Mouse (Mus musculus): ENCODE data around the gene Gm45140. TPM values are rescaled to one million over a fixed set of nuclear protein-coding genes. Genes with fewer than 3 reads are reported as not detected.

Gm45140 gene
- polyA plus RNA-seq, 1 experiment from 2014 or later = 3.0 TPM

GRCm38 (mm10) chr6:87810713-87811669 lies 24.6 kb downstream of the Gm45140 start:
- Histone ChIP-seq H3K27me3 (ENCODE audit: insufficient read depth, low read length) (no peaks in the 10 kb centered on the region), H3K4me2 (ENCODE audit: low read length) (peak overlapping the region; percentile 96), H3K4me3 (replicated peaks; ENCODE audit: low read depth, low read length) (peak overlapping the region; percentile 83), H3K36me3 (ENCODE audit: insufficient read depth, low read length) (0 out of 2 replicates have a peak, but pooled peaks cover 8% of the 10 kb centered on the region), H3K4me1 (replicated peaks; ENCODE audit: insufficient read depth, low read length) (peaks cover 22% of the 10 kb centered on the region), H3K9ac (ENCODE audit: low read depth, low read length) (peak overlapping the region; percentile 93), H3K27ac (peak overlapping the region; percentile 97), H3K9me3 (replicated peaks; ENCODE audit: low read length) (no peaks in the 10 kb centered on the region)
- ATAC-seq (replicated peaks; ENCODE audit: low FRiP score, low read depth) (peak; percentile 42), DNase-seq (ENCODE audit: low spot score) (peak; percentile 83)
- WGBS = under 1% methylated on average over 76 of the region's 77 CpGs
- TF ChIP-seq CTCF (IDR thresholded peaks at IDR 0.05; ENCODE audit: low read depth) = no peak

DNA sequence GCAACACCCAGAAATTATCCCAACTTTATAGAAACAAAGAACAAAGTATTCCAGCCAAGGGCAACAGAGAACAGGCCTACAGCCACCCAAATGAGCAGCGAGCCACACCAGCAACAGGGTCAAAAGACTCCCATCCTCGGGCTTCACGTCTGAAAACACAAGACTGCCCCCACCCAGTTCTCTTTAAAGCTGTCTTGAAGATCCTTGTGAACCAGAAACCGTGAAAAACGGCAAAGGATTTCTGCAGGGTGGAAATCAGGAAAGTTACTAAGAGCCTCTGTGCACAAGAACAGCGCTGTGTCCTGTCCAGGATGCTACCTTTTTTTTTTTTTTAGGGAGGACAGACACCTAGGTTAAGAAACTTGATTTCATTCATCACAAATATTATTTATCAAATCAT lies 25.3 kb downstream of the Gm45140 start:
- peak overlapping the region; percentile 97; the same call in 1 of the 2 replicates for H3K27ac ChIP-seq
- peak overlapping the region; percentile 83 for H3K4me3 ChIP-seq (replicated peaks; ENCODE audit: low read depth, low read length)
- H3K4me2 ChIP-seq (ENCODE audit: low read length) = peak overlapping the region; percentile 96
- peak overlapping the region; percentile 93 for H3K9ac ChIP-seq (ENCODE audit: low read depth, low read length)
- H3K36me3 ChIP-seq (ENCODE audit: insufficient read depth, low read length) = 0 out of 2 replicates have a peak, but pooled peaks cover 6% of the 10 kb centered on the region
- no peak for TF ChIP-seq CTCF (IDR thresholded peaks at IDR 0.05; ENCODE audit: low read depth)
- WGBS = 13% methylated on average over 6 of the region's 6 CpGs
- H3K4me1 ChIP-seq (replicated peaks; ENCODE audit: insufficient read depth, low read length) = peaks cover 22% of the 10 kb centered on the region
- ATAC-seq (replicated peaks; ENCODE audit: low FRiP score, low read depth) (no peak), DNase-seq (ENCODE audit: low spot score) (peak; percentile 24)
- H3K27me3 ChIP-seq (ENCODE audit: insufficient read depth, low read length) = no peaks in the 10 kb centered on the region
- no peaks in the 10 kb centered on the region for H3K9me3 ChIP-seq (replicated peaks; ENCODE audit: low read length)

DNA sequence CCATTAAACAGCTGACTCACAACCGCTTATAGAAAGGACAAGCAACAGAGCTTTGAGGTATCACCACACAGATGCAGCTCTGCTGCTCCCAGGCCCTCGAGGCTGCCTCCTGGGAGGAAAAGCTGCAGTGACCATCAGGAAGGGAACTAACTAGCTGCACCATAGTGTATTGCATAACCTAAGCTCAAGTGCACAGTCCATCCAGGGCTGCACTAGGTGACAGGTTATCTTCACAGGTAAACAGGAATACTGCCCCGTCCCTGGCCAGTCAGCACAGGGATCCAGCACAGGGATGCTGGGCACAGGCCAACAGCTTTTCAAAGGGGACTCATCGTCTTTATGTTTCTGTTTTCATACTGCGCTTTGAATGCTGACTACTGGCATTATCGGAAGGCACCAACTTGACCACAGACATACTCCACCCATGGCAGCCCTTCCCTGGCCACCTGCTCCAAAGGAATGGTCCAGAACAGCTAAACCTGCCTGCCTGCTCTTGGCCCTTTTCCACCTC lies 25.9 kb downstream of the Gm45140 start:
- no peaks in the 10 kb centered on the region for H3K9me3 ChIP-seq (replicated peaks; ENCODE audit: low read length)
- ATAC-seq (replicated peaks; ENCODE audit: low FRiP score, low read depth) (no peak), DNase-seq (ENCODE audit: low spot score) (no peak)
- 0 out of 2 replicates have a peak, but pooled peaks cover 2% of the 10 kb centered on the region for H3K36me3 ChIP-seq (ENCODE audit: insufficient read depth, low read length)
- WGBS = 81% methylated on average over 6 of the region's 6 CpGs
- no peaks in the 10 kb centered on the region for H3K27me3 ChIP-seq (ENCODE audit: insufficient read depth, low read length)
- H3K4me1 ChIP-seq (replicated peaks; ENCODE audit: insufficient read depth, low read length) = peaks cover 22% of the 10 kb centered on the region
- H3K4me2 ChIP-seq (ENCODE audit: low read length) = peak overlapping the region; percentile 96
- no peak for TF ChIP-seq CTCF (IDR thresholded peaks at IDR 0.05; ENCODE audit: low read depth)
- no peak overlapping the region for H3K9ac ChIP-seq (ENCODE audit: low read depth, low read length)
- H3K4me3 ChIP-seq (replicated peaks; ENCODE audit: low read depth, low read length) = peak overlapping the region; percentile 83; the same call in 1 of the 2 replicates
- H3K27ac ChIP-seq = no peak overlapping the region

- no peak for DNase-seq (ENCODE audit: low spot score)
- TF ChIP-seq CTCF (IDR thresholded peaks at IDR 0.05; ENCODE audit: low read depth) = no peak
- H3K9me3 ChIP-seq (replicated peaks; ENCODE audit: low read length) = no peaks in the 10 kb centered on the region
- peaks cover 22% of the 10 kb centered on the region for H3K4me1 ChIP-seq (replicated peaks; ENCODE audit: insufficient read depth, low read length)
- peak overlapping the region; percentile 96; the same call in 1 of the 2 replicates for H3K4me2 ChIP-seq (ENCODE audit: low read length)
- 0 out of 2 replicates have a peak overlapping the region, but pooled peaks have one; percentile 29 for H3K9ac ChIP-seq (ENCODE audit: low read depth, low read length)
- 0 out of 2 replicates have a peak, but pooled peaks cover 2% of the 10 kb centered on the region for H3K36me3 ChIP-seq (ENCODE audit: insufficient read depth, low read length)
- H3K27me3 ChIP-seq (ENCODE audit: insufficient read depth, low read length) = no peaks in the 10 kb centered on the region
- 85% methylated on average over 2 of the region's 2 CpGs for WGBS
- no peak overlapping the region for H3K4me3 ChIP-seq (replicated peaks; ENCODE audit: low read depth, low read length)
- ATAC-seq (replicated peaks; ENCODE audit: low FRiP score, low read depth) = no peak
- H3K27ac ChIP-seq = no peak overlapping the region
These were observed 26.5 kb downstream of the Gm45140 start for GRCm38 (mm10) chr6:87809144-87809543.

GRCm38 (mm10) chr6:87808521-87808920 lies 27.1 kb downstream of the Gm45140 start:
- DNase-seq (ENCODE audit: low spot score) (no peak), ATAC-seq (replicated peaks; ENCODE audit: low FRiP score, low read depth) (no peak)
- TF ChIP-seq CTCF (IDR thresholded peaks at IDR 0.05; ENCODE audit: low read depth) = no peak
- WGBS = 71% methylated on average over 3 of the region's 3 CpGs
- Histone ChIP-seq H3K4me3 (replicated peaks; ENCODE audit: low read depth, low read length) (no peak overlapping the region), H3K9me3 (replicated peaks; ENCODE audit: low read length) (no peaks in the 10 kb centered on the region), H3K4me2 (ENCODE audit: low read length) (no peak overlapping the region), H3K27me3 (ENCODE audit: insufficient read depth, low read length) (no peaks in the 10 kb centered on the region), H3K4me1 (replicated peaks; ENCODE audit: insufficient read depth, low read length) (peaks cover 22% of the 10 kb centered on the region), H3K27ac (no peak overlapping the region), H3K9ac (ENCODE audit: low read depth, low read length) (no peak overlapping the region), H3K36me3 (ENCODE audit: insufficient read depth, low read length) (0 out of 2 replicates have a peak, but pooled peaks cover 2% of the 10 kb centered on the region)

- Histone ChIP-seq H3K9ac (ENCODE audit: low read depth, low read length) (no peak overlapping the region), H3K4me2 (ENCODE audit: low read length) (no peak overlapping the region), H3K4me3 (replicated peaks; ENCODE audit: low read depth, low read length) (no peak overlapping the region), H3K27ac (no peak overlapping the region), H3K36me3 (ENCODE audit: insufficient read depth, low read length) (0 out of 2 replicates have a peak, but pooled peaks cover 2% of the 10 kb centered on the region), H3K9me3 (replicated peaks; ENCODE audit: low read length) (no peaks in the 10 kb centered on the region), H3K4me1 (replicated peaks; ENCODE audit: insufficient read depth, low read length) (peaks cover 20% of the 10 kb centered on the region), H3K27me3 (ENCODE audit: insufficient read depth, low read length) (no peaks in the 10 kb centered on the region)
- WGBS = 86% methylated on average over 4 of the region's 4 CpGs
- ATAC-seq (replicated peaks; ENCODE audit: low FRiP score, low read depth) (no peak), DNase-seq (ENCODE audit: low spot score) (no peak)
- TF ChIP-seq CTCF (IDR thresholded peaks at IDR 0.05; ENCODE audit: low read depth) = no peak
These were observed 27.7 kb downstream of the Gm45140 start for GRCm38 (mm10) chr6:87807735-87808440.
